Mouse (Mus musculus): ENCODE results near the gene Tbata.

The Tbata gene

DNA sequence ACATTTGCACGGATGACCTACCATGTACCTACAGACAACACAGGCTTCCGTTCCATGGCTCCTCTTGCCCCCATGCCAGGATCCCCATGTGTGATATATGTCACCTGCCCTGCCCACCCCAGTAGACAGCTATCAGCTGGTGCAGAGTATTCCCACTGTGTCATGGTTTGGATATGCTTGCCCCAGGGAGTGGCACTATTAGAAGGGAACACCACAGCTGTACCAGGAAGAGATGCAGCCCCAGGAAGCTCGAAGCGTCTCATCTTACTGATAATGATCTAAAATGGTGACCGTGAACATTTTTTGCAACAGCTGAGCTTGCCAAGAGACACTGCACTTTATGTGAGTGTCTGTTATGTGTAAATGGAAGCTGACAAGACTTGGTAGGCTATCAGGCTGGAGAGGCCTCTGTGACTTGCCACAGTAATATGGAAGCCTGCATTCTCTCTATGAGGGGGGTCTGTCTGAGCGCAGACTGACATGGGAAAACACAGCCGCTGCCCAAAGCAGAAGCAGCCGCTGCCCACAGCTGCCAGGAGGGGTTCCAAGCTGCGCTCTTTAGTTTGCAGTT lies 36.4 kb downstream of the Tbata start:
- in situ Hi-C loops (cut with MboI, MseI) = no loop called here

DNA sequence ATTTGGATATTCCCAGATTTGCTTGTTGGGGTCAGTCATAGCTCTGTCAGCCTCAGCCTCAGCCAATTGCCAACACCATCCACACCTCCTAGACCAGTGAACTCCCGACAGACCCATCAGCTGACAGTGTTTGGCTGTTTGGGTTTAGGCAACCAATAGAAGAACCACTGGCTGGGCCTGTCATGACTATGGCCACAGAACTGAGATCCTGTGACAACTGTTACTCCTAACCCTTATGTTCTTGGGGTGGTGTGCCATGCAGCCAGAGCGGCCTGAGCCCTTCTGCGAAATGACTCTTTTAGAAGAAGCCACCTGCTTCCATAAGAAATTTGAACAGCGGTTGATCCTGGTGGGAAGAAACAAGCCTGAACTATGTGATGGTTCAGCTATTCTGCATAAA lies 39.4 kb downstream of the Tbata start:
- in situ Hi-C loops (cut with MboI, MseI) = no loop called here

DNA sequence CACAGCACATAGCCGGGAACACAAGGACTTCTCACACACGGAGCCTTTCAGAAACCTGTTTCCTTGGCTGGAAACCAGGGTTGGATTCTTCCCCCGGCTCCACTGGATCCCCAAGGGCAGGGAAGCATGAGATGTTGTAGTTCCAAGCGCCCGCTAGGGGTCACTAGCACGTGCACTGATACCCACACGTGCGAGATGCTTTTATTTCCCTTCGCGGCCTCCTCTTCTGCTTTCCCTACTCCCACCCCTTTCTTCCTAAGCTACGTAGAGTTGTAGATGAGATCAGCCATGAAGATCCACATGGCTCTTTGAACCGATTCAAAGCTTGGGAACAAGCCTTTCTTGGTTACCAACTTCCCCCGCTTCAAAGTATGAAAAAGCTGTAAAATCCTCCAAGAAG lies 40.0 kb downstream of the Tbata start:
- in situ Hi-C loops (cut with MboI, MseI) = no loop called here

DNA sequence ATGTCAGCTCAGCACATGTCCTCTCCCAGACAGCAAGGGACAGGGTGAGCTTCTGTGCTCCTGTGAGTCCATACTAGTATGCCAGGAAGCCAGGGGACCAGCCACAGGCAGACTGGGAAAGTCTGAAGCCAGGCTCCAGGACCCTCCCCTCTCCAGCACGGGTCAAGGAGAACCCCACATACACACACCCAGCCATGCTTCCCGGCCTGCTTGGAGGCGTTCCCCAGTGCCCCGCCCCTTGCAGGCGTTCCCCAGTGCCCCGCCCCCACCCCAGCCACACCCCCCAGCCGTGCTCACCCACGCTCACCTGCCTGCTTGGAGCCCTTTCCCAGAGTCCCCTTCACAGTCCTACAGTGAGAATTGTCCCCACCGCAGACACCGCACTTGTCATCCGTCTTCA lies 41.1 kb downstream of the Tbata start:
- in situ Hi-C loops (cut with MboI, MseI) = no loop called here

DNA sequence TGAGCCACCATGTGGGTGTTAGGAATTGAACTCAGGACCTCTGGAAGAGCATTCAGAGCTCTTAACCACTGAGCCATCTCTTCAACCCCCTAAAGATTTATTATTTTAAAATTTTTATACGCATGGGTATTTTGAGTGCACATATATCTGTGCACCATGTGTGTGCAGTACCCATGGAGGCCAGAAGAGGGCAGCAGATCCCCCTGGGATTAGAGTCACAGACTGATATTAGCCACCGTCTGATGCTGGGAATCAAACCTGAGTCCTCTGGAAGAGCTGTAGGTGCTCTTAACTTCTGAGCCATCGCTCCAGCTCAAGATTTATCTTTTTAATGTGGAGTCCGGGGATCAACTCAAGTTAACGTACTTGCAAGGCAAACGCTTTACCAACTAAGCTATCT lies 43.9 kb downstream of the Tbata start:
- in situ Hi-C loops (cut with MboI, MseI) = no loop called here

DNA sequence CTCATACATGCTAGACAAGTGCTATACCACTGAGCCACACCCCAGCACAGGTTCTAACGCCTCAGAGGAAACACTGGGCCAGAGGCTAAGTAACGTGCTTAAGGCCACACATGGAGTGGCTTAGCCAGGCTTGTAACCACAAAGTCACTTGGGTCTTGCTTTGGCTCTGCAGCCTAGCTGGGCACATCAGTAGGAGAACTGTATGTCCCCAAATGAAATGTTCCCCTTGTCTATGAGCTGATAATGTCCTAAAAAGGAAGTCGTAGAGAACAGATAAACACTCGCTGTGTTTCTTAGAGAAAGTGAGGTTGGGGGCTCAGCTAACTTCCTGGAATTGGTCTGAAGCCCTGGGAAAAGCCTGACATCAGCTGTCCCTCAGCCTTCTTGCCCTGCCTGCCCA lies 44.4 kb downstream of the Tbata start:
- in situ Hi-C loops (cut with MboI, MseI) = no loop called here

DNA sequence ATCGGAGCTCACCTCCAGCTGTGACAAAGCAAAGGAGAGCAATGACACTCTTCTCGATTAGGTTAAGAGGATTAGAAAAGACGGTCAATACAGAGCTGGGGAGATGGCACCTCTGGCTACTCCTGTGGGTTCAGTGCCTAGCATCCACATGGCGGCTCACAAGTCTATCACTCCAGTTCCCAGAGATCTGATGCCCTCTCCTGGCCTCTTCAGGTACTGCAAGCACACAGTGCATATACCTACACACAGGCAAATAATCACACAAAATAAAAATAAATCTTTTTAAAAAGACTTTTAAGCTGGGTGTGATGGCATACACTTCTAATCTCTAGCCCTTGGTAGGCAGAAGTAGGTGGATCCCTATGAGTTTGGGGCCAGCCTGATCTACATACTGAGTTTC lies 47.6 kb downstream of the Tbata start:
- in situ Hi-C loops (cut with MboI, MseI) = no loop called here

DNA sequence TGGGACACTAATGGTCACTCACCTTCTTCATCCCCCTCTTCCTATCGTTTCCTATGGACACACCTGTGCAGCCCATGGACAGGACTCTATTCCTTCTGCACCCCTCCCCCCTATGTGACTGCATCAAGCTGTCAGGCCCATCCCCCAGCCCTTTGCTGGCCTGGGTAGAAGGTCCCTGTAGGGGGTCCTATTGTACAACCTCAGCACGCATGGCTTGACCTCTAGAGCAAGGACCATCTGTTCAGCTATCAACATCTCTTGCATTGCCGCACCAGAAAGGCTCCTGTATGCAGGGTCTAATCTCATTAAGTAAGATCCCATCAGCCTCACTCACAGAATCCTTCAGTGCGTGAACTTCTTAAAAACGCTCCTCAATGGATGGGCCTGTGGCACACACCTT lies 53.9 kb downstream of the Tbata start:
- in situ Hi-C loops (cut with MboI, MseI) = no loop called here

DNA sequence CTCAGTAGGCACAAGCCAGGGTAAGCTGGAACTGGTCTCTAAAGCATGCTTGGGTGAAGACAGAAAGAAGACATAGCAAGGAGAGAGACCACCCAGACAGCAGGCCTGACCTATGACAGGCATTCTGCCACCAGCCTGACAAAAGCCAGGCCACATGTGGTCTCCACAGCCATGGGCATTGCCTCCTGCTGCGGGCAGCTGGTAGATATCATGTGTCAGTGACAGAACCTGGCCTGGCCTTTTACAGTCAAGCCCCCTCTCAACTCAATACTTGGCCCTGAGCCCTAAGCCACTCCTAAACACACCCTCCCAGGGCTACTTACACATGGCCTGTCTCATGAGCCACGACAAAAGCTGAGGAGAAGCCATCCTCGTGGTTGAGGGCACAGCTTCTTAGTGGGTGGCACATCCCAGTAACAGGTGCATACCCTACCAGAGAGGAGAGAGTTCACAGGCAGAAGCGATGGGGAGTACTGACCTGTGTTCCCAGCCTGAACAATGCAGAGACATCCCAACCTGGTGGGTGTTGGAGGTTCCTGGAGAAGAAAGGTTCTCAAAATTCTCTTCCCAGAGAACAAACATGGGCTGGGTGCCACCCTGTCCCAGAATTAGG lies 55.1 kb downstream of the Tbata start:
- in situ Hi-C loops (cut with MboI, MseI) = no loop called here

DNA sequence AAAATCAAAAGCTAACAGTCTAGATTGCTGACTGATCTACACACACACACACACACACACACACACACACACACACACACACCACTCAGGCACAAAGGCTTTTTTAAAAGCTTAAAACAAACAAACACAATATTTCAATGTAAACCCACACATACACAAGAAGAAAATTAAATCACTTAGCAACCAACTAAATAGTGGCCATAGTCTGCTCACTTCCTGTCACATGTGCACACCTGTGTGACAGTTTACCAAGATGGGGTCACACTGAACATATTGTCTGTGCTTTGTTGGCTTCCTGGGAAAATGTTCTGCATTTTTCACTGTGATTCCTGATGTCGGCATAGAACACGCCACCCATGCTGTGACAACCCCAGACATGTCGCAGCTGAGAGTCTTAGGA lies 60.0 kb downstream of the Tbata start:
- in situ Hi-C loops (cut with MboI, MseI) = loop anchor here (10.0 kb wide), 1 partner anchor 1843 kb away; no protein-coding TSS in a partner anchor

DNA sequence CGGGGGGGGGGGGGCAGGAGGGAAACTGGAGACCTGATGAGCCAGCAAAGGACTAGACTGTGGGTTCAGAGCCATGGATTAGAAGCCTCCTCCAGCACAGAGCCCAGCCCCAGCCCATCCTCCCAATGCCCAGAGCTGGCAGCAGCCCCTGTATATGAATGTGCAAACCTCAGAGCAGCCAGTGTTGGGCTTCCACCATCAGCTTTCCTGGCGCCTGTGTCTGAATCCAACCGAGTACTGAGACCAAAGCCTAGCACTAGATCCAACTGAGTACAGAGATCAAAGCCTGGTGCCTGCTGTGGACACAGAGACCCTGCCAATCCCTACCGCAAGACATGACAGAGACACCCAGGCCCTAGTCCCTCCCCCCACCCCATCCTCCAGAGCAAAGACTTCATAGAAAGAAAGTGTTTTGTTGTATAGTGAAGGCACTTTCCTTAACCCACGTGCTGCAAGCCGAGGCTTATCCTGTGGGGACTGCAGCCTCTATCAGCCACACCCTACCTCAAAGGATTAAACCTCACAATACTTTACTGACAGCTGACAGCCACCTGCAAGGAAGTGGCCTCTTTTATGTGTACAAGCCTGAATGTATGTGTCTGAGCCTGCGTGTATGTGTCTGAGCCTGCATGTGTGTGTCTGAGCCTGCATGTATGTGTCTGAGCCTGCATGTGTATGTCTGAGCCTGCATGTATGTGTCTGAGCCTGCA lies 61.3 kb downstream of the Tbata start:
- in situ Hi-C loops (cut with MboI, MseI) = loop anchor here (10.0 kb wide), 1 partner anchor 1842 kb away; no protein-coding TSS in a partner anchor

DNA sequence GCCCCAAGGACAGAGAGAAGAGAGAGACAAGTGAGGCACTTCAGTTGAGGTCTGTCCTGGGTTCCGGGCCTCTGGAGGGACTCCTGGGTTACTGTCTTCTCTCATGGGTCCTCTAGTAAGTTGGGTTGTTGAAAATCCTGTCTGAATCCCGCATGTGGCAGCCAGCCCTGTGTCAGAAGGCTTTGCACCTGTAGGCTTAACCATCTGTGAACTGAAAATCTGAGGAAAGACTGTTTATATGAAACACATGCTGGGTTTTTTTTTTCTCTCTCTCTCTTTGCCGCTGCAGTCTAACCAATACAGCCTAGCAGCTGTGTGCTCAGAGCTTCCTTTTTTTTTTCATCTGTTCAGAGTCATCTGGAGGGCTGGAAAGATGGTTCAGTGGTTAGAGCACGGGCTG lies 62.6 kb downstream of the Tbata start:
- in situ Hi-C loops (cut with MboI, MseI) = loop anchor here (10.0 kb wide), 1 partner anchor 1840 kb away; no protein-coding TSS in a partner anchor

DNA sequence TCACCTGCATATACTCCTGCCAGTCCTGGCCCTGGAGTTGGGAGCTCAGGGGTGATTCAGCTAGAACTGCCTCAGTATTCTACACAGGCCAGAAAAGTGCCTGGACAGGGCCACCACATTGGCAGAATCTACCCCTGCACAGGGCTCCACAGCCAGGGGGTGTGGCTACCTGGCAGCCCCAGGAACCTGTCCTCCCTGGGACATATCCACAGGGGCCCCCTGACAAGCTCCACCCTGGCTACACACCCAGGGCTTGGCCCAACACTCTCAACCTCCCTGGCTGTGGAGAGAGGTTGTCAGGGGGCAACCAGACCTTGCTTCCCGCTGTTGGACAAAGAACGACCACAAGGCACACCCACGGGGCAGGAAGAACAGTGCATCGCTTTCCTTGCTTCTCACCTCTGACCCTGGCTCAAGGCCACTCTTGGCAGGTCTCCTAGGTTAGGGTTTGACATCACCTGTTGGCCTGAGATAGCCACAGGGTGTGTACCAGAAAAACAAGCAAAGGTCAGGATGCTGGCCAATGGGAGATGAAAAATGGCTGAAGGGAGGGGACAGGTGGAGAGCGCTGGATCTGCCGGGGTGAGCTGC lies 64.0 kb downstream of the Tbata start:
- in situ Hi-C loops (cut with MboI, MseI) = loop anchor here (10.0 kb wide), 1 partner anchor 1839 kb away; no protein-coding TSS in a partner anchor

DNA sequence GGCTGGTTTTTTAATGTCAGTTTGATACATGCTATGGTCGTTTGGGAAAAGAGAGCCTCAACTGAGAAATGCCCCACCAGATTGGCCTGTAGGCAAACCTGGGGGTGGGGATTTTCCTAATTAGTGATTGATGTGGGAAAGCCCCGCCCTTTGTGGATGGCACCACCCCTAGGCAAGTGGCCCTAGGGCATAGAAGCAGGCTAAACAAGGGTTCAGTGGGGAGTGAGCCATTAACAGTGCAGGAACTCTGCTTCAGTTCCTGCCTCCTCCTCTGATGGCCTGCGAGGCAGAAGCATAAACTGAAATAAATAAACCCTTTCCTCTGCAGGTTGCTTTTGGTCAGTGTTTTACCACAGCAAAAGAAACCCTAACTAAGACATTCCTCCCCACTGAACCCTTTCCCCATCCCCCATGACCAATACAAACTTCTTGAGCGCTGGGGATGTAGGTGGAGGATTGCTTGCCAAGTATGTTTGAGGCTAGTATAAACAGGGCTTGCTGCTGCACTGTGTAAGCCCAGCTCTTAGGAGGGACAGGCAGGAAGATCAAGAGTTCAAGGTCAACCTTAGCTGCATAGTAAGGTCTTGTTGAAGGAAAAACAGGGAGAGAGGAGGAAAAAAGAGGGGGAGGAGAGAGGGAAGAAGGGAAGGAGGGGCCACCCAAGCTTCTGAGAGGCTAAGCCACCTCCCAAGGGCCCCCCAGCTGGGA lies 65.1 kb downstream of the Tbata start:
- in situ Hi-C loops (cut with MboI, MseI) = loop anchor here (10.0 kb wide), 1 partner anchor 1838 kb away; no protein-coding TSS in a partner anchor

DNA sequence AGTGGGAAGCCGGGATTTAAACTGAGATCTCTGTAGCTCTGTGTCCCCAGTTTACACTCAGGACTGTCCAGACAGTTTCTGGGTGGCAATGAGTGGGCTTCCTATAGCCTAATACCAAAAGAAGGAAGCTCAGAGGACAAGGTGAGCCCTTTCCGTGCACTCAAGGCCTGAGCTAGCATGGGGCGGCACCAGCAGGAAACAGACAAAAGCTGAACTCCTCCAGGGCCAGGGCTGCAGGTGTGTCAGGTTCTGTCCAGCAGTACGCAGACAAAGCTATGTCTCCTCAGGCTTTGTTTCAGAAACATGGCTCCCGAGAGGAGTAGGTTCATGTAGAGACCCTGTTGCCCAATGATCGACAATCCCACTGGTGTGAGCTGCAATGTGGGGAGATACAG lies 65.6 kb downstream of the Tbata start:
- in situ Hi-C loops (cut with MboI, MseI) = loop anchor here (10.0 kb wide), 1 partner anchor 1837 kb away; no protein-coding TSS in a partner anchor

Data from regulatory T cell (primary cell).